ENCODE assay signal across 7 mouse cellular contexts in genomic region chr5:110770448-110771158, GRCm38 (mm10). TPM values are rescaled to one million over a fixed set of nuclear protein-coding genes. Genes with fewer than 3 reads are reported as not detected.
DNase-seq lines count a peak whose midpoint lies in the region; ATAC-seq lines count a peak whose summit lies in the region.

Gene Ep400 (minus strand): TSS chr5:110770717.

- peak within 1 kb of the TSS; percentile 87 for H3K4me3 ChIP-seq in intestine, embryonic 16.5 days (ENCODE audit: low read length)
- peak within 1 kb of the TSS; percentile 96 for H3K4me3 ChIP-seq in midbrain, embryonic 11.5 days (ENCODE audit: low read depth, low read length)

- under 1% methylated on average over 83 of the region's 83 CpGs for WGBS in intestine, embryonic 16.5 days
- WGBS in midbrain, embryonic 11.5 days = under 1% methylated on average over 81 of the region's 83 CpGs

- ATAC-seq in intestine, embryonic 16.5 days = peak; percentile 98
- ATAC-seq in midbrain, embryonic 11.5 days (ENCODE audit: low FRiP score) = peak; percentile 97

- peaks cover 16% of the 10 kb centered on the region for H3K4me1 ChIP-seq in intestine, embryonic 16.5 days (ENCODE audit: control insufficient read depth, insufficient read depth, low read length)
- peaks cover 8% of the 10 kb centered on the region for H3K4me1 ChIP-seq in midbrain, embryonic 11.5 days (ENCODE audit: control insufficient read depth, insufficient read depth, low read length)

- H3K9me3 ChIP-seq in intestine, embryonic 16.5 days (ENCODE audit: control insufficient read depth, low read length) = no peaks in the 10 kb centered on the region
- H3K9me3 ChIP-seq in midbrain, embryonic 11.5 days (ENCODE audit: control insufficient read depth, low read length) = no peaks in the 10 kb centered on the region

- intact Hi-C loops in left cerebral cortex, postnatal 36 days (cut with DNase I) = no loop called here

- peak; percentile 99 for DNase-seq in adrenal gland, adult 8-10 months
- peak; percentile 100 for DNase-seq in embryo, embryonic 9.5 days (ENCODE audit: extremely low spot score)
- DNase-seq in gastrocnemius, postnatal 4 days (ENCODE audit: low spot score in 2 of 2) = peak; percentile 100
- DNase-seq in left cerebral cortex, postnatal 36 days (ENCODE audit: low spot score in 2 of 2) = peak; percentile 99 to 100
- peak; percentile 100 for DNase-seq in midbrain, embryonic 11.5 days (ENCODE audit: low spot score, missing footprints)
- DNase-seq in skeletal muscle tissue, adult 2 months (ENCODE audit: low read depth, low spot score) = peak; percentile 100

- peak within 1 kb of the TSS; percentile 97 for H3K27ac ChIP-seq in intestine, embryonic 16.5 days (ENCODE audit: low read length)
- peak within 1 kb of the TSS; percentile 93 for H3K27ac ChIP-seq in midbrain, embryonic 11.5 days (ENCODE audit: low read depth, low read length)

- no peaks in the 10 kb centered on the region for H3K27me3 ChIP-seq in intestine, embryonic 16.5 days (replicated peaks; ENCODE audit: control insufficient read depth, insufficient read depth, low read length)
- H3K27me3 ChIP-seq in midbrain, embryonic 11.5 days (ENCODE audit: control insufficient read depth, insufficient read depth, low read length) = no peaks in the 10 kb centered on the region

- H3K9ac ChIP-seq in intestine, embryonic 16.5 days (ENCODE audit: low read depth, low read length) = peak within 1 kb of the TSS; percentile 93
- peak within 1 kb of the TSS; percentile 94 for H3K9ac ChIP-seq in midbrain, embryonic 11.5 days (ENCODE audit: low read length)

- H3K4me2 ChIP-seq in intestine, embryonic 16.5 days (ENCODE audit: low read depth, low read length) = peak within 1 kb of the TSS; percentile 67
- H3K4me2 ChIP-seq in midbrain, embryonic 11.5 days = peak within 1 kb of the TSS; percentile 81

- peaks cover 21% of the 10 kb centered on the region for H3K36me3 ChIP-seq in intestine, embryonic 16.5 days (ENCODE audit: control insufficient read depth, insufficient read depth, low read length)
- H3K36me3 ChIP-seq in midbrain, embryonic 11.5 days (ENCODE audit: control insufficient read depth, insufficient read depth, low read length) = peaks cover 15% of the 10 kb centered on the region

RNA-seq across cellular contexts. Expression of gene Ep400, which starts in this region (rescaled TPM):
- total RNA-seq in adrenal gland, adult 8-10 months (2022) = 100 to 1,000 TPM in 1 of 4 experiments, 10 to 100 TPM in 3; 82.2 to 134 (median 91.6) TPM
- total RNA-seq in gastrocnemius, postnatal 4 days (2021) = 10 to 100 TPM; 68.4 to 78.0 TPM
- 30.8 and 37.2 TPM in 2 replicates for polyA plus RNA-seq in intestine, embryonic 16.5 days (2015; fragmentation: Nextera tagmentation; extraction: Ambion mirVana)
- 100 to 1,000 TPM in 1 of 2 experiments, 10 to 100 TPM in 1; 95.6 to 101 TPM for total RNA-seq in left cerebral cortex, postnatal 36 days (2021)
- polyA plus RNA-seq in midbrain, embryonic 11.5 days (2014; fragmentation: Nextera tagmentation; extraction: Ambion mirVana) = 40.0 and 40.2 TPM in 2 replicates

Comparison
In these comparisons a context has a peak if more than half of its experiments do, and no peak if none do; other contexts are left out.
1. Peak in every context shown above with its lines: DNase-seq, ATAC-seq, H3K4me3 ChIP-seq and H3K27ac ChIP-seq.